In the genomic region with DNA sequence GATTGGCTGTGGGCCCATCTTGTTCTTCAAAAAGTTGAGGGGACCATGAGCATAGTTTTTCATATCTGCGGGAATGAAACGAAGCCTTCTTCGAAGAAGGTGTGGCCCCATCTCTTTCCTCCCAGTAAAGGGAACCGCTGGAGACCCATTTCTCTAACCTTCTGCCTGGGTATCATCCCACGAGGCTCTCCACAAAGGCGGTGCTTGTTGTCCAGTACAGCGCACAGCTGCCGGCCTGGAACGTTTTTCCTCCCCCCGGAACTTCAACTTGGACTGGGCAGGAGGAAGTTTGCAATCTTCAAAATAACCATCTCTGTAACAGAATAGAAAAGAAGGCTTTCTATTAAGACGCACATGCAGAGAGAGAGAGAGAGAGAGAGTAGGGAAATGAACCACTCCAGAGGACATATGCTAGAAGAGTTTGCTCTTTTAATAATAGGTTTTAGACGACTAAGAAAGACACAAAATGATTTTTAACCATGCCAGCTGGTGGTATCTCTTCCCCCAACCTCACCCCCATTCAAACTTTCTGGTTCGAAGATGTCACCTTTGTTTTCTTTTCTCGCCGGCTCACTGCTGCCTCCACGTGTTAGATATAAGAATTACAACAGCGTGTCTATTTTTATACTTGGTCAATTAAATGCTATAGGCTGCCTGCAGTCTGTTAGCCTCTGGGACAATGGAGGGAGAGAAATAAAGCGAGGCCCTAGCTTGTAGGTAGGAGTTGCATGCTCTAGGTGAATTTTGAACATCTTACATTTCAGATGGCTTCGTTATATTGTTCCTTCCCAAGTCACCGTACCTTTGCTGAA, we compare ENCODE assay signal across 7 mouse cellular contexts. TPM values are rescaled to one million over a fixed set of nuclear protein-coding genes. Genes with fewer than 3 reads are reported as not detected.
DNase-seq lines count a peak whose midpoint lies in the region; ATAC-seq lines count a peak whose summit lies in the region.

No protein-coding gene starts in this region.

- H3K4me3 ChIP-seq in heart, embryonic 14.5 days (ENCODE audit: control insufficient read depth in 1 of 2, insufficient read depth in 1 of 2, low read depth in 1 of 2, low read length in 2 of 2), result no peak overlapping the region
- H3K4me3 ChIP-seq in liver, embryonic 16.5 days (ENCODE audit: low read depth, low read length), result no peak overlapping the region
- H3K4me3 ChIP-seq in neural tube, embryonic 15.5 days (replicated peaks), result no peak overlapping the region

- ATAC-seq in heart, embryonic 14.5 days (ENCODE audit: insufficient number of reproducible peaks, insufficient read depth, low FRiP score, low read depth), result no peak
- ATAC-seq in liver, embryonic 16.5 days (ENCODE audit: low read depth), result no peak
- no peak for ATAC-seq in neural tube, embryonic 15.5 days (ENCODE audit: low FRiP score)

- H3K4me2 ChIP-seq in heart, embryonic 14.5 days (ENCODE audit: low read length), result no peak overlapping the region
- peak overlapping the region; percentile 27 for H3K4me2 ChIP-seq in liver, embryonic 16.5 days (ENCODE audit: low read depth, low read length)
- H3K4me2 ChIP-seq in neural tube, embryonic 15.5 days, result peak overlapping the region; percentile 29

- H3K36me3 ChIP-seq in heart, embryonic 14.5 days (ENCODE audit: control insufficient read depth, insufficient read depth, low read length), result no peaks in the 10 kb centered on the region
- no peaks in the 10 kb centered on the region for H3K36me3 ChIP-seq in liver, embryonic 16.5 days (ENCODE audit: control insufficient read depth, insufficient read depth)
- no peaks in the 10 kb centered on the region for H3K36me3 ChIP-seq in neural tube, embryonic 15.5 days

- no peak overlapping the region for H3K9ac ChIP-seq in heart, embryonic 14.5 days (ENCODE audit: low read length)
- H3K9ac ChIP-seq in liver, embryonic 16.5 days (ENCODE audit: low read depth, low read length), result no peak overlapping the region
- H3K9ac ChIP-seq in neural tube, embryonic 15.5 days (replicated peaks), result no peak overlapping the region

- WGBS in heart, embryonic 14.5 days, result 40% methylated on average over 20 of the region's 20 CpGs
- 43% methylated on average over 20 of the region's 20 CpGs for WGBS in liver, embryonic 16.5 days (ENCODE audit: insufficient replicate concordance)
- 43% methylated on average over 20 of the region's 20 CpGs for WGBS in neural tube, embryonic 15.5 days

- DNase-seq in ES-CJ7 (ENCODE audit: low read depth, low spot score) (peak; percentile 65), adipocyte (ENCODE audit: low spot score) (peak; percentile 69)
- DNase-seq in embryo, embryonic 10.5 days (ENCODE audit: low spot score), result peak; percentile 87
- peak; percentile 70 for DNase-seq in kidney, postnatal 14 days

- peak overlapping the region; percentile 56 to 78 for H3K27ac ChIP-seq in heart, embryonic 14.5 days (replicated peaks in 1 of 2; ENCODE audit: control insufficient read depth in 1 of 2, insufficient read depth in 1 of 2, low read depth in 2 of 2, low read length in 2 of 2)
- H3K27ac ChIP-seq in liver, embryonic 16.5 days (ENCODE audit: low read length), result no peak overlapping the region
- H3K27ac ChIP-seq in neural tube, embryonic 15.5 days (replicated peaks), result 0 out of 2 replicates have a peak overlapping the region, but pooled peaks have one; percentile 35

- peaks cover 7 to 10% of the 10 kb centered on the region in 2 experiments; a peak in 3 of 4 replicates for H3K4me1 ChIP-seq in heart, embryonic 14.5 days (ENCODE audit: control insufficient read depth in 2 of 2, insufficient read depth in 2 of 2, low read length in 2 of 2)
- no peaks in the 10 kb centered on the region; the same call in 1 of the 2 replicates for H3K4me1 ChIP-seq in liver, embryonic 16.5 days (ENCODE audit: control insufficient read depth, low read depth, low read length)
- H3K4me1 ChIP-seq in neural tube, embryonic 15.5 days, result peaks cover 22% of the 10 kb centered on the region

- no peaks in the 10 kb centered on the region for H3K9me3 ChIP-seq in heart, embryonic 14.5 days (ENCODE audit: control insufficient read depth, low read length)
- no peaks in the 10 kb centered on the region for H3K9me3 ChIP-seq in liver, embryonic 16.5 days (replicated peaks; ENCODE audit: control insufficient read depth, low read length)
- H3K9me3 ChIP-seq in neural tube, embryonic 15.5 days (replicated peaks), result no peaks in the 10 kb centered on the region

- H3K27me3 ChIP-seq in heart, embryonic 14.5 days (ENCODE audit: control insufficient read depth, insufficient read depth, low read length), result no peaks in the 10 kb centered on the region
- H3K27me3 ChIP-seq in liver, embryonic 16.5 days (ENCODE audit: control insufficient read depth, insufficient read depth, low read depth, low read length), result no peaks in the 10 kb centered on the region
- H3K27me3 ChIP-seq in neural tube, embryonic 15.5 days (replicated peaks), result no peaks in the 10 kb centered on the region

RNA-seq across cellular contexts. Expression of a gene that starts 9.1 kb away (rescaled TPM):
- not detected in 2 replicates for polyA plus RNA-seq in heart, embryonic 14.5 days (2014; fragmentation: Nextera tagmentation; extraction: Ambion mirVana)
- not detected in 2 replicates for polyA plus RNA-seq in liver, embryonic 16.5 days (2015; fragmentation: Nextera tagmentation; extraction: Ambion mirVana)
- 0.20 and 0.22 TPM in 2 replicates for polyA plus RNA-seq in neural tube, embryonic 15.5 days (2015; fragmentation: Nextera tagmentation; extraction: Ambion mirVana)

RNA-seq across cellular contexts. Expression of a gene that starts 31.3 kb away (rescaled TPM):
- polyA plus RNA-seq in heart, embryonic 14.5 days (2014; fragmentation: Nextera tagmentation; extraction: Ambion mirVana), result 10.8 and 11.5 TPM in 2 replicates
- 3.1 TPM in 2 replicates for polyA plus RNA-seq in liver, embryonic 16.5 days (2015; fragmentation: Nextera tagmentation; extraction: Ambion mirVana)
- polyA plus RNA-seq in neural tube, embryonic 15.5 days (2015; fragmentation: Nextera tagmentation; extraction: Ambion mirVana), result 9.1 and 10.6 TPM in 2 replicates
